8 mouse cellular contexts compared by ENCODE assay signal in the genomic region with DNA sequence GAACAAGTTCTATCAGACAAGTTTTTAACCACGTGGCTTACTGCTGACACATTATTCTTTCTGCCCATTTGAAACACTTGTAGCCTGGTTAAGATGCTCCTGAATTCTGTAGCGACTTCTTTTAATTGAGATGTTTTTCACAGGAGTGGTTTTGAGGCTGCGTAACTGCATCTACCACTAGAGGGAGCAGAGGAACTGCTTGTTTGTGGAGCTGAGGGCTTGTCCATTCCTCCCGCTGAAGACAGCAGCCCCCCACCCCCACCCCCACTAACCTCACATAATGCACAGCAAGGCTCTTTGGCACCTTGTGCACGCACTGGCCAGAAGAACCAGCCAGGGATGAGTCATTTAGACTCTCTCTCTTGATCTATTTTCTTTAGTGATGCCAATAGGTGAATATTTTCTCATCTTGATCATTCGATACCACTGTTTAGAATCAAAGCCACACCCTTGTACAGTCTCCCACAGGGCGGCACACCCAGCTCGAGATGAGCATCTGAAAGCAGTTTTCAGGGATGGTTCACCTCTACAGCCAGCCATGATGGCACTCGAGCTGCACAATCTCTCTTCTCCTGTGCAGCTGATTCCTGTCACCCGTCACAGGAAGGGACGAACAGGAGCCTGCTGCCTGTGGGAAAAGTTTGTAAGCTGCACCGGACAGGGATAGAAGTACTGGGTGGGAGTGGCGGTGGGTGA.
DNase-seq lines count a peak whose midpoint lies in the region; ATAC-seq and TF ChIP-seq lines count a peak whose summit lies in the region.

No protein-coding gene starts in this region.

- WGBS in lung, embryonic 14.5 days, result 64% methylated on average over 13 of the region's 13 CpGs
- WGBS in hindbrain, embryonic 13.5 days, result 79% methylated on average over 13 of the region's 13 CpGs

- no peaks in the 10 kb centered on the region for H3K9me3 ChIP-seq in lung, embryonic 14.5 days (ENCODE audit: low read depth, low read length)
- no peaks in the 10 kb centered on the region for H3K9me3 ChIP-seq in hindbrain, embryonic 13.5 days

- no peaks in the 10 kb centered on the region for H3K4me1 ChIP-seq in lung, embryonic 14.5 days (ENCODE audit: insufficient read depth)
- H3K4me1 ChIP-seq in hindbrain, embryonic 13.5 days (replicated peaks), result no peaks in the 10 kb centered on the region

- no peak overlapping the region for H3K4me3 ChIP-seq in lung, embryonic 14.5 days (ENCODE audit: low read depth, low read length)
- H3K4me3 ChIP-seq in hindbrain, embryonic 13.5 days, result no peak overlapping the region

- intact Hi-C loops in gastrocnemius, postnatal 14 days (cut with DNase I; ENCODE audit: low total_unique reads), result loop anchor here (5.0 kb wide), 1 partner anchor 183 kb away; no protein-coding TSS in a partner anchor

- TF ChIP-seq CTCF in lung, embryonic 14.5 days (IDR thresholded peaks at IDR 0.05; ENCODE audit: low read depth), result peak; percentile 74

- H3K27ac ChIP-seq in lung, embryonic 14.5 days (ENCODE audit: low read depth), result no peak overlapping the region
- H3K27ac ChIP-seq in hindbrain, embryonic 13.5 days, result no peak overlapping the region

- DNase-seq in gastrocnemius, postnatal 14 days, result peak; percentile 15
- no peak for DNase-seq in gastrocnemius, postnatal 10 days
- peak; percentile 72 for DNase-seq in lung, embryonic 14.5 days
- DNase-seq in lung, postnatal 25 days (ENCODE audit: low spot score), result no peak
- DNase-seq in c-Kit-positive CD71-positive TER-119-negative erythroid progenitor cells, embryonic 14.5 days (ENCODE audit: low read depth), result peak; percentile 5
- no peak for DNase-seq in urinary bladder, postnatal 36 days (ENCODE audit: low spot score in 2 of 2)
- DNase-seq in layer of hippocampus, adult 9-10 months (ENCODE audit: low spot score), result no peak

- H3K36me3 ChIP-seq in lung, embryonic 14.5 days (ENCODE audit: insufficient read depth), result peaks cover 90% of the 10 kb centered on the region
- peaks cover 91% of the 10 kb centered on the region for H3K36me3 ChIP-seq in hindbrain, embryonic 13.5 days

- H3K4me2 ChIP-seq in lung, embryonic 14.5 days, result no peak overlapping the region
- no peak overlapping the region for H3K4me2 ChIP-seq in hindbrain, embryonic 13.5 days

- no peak; the same call in 1 of the 2 replicates for ATAC-seq in lung, embryonic 14.5 days (ENCODE audit: insufficient read depth)
- ATAC-seq in hindbrain, embryonic 13.5 days (ENCODE audit: low FRiP score), result no peak

- no peak overlapping the region for H3K9ac ChIP-seq in lung, embryonic 14.5 days
- 0 out of 2 replicates have a peak overlapping the region, but pooled peaks have one; percentile 19 for H3K9ac ChIP-seq in hindbrain, embryonic 13.5 days

- no peaks in the 10 kb centered on the region for H3K27me3 ChIP-seq in lung, embryonic 14.5 days (ENCODE audit: insufficient read depth, low read length)
- H3K27me3 ChIP-seq in hindbrain, embryonic 13.5 days, result no peaks in the 10 kb centered on the region

Comparison
In these comparisons a context has a peak if more than half of its experiments do, and no peak if none do; other contexts are left out.
1. DNase-seq: peak in gastrocnemius, postnatal 14 days (single experiment), lung, embryonic 14.5 days (single experiment) and c-Kit-positive CD71-positive TER-119-negative erythroid progenitor cells, embryonic 14.5 days (single experiment); none in gastrocnemius, postnatal 10 days (single experiment), lung, postnatal 25 days (single experiment), urinary bladder, postnatal 36 days (0 of 2) and layer of hippocampus, adult 9-10 months (single experiment).